Mouse (Mus musculus): ENCODE measurements at regions not wholly inside any gene's neighbourhood (a gene's known extent, or its start where the extent isn't known, plus 50 kb on each side); places are given as distances from the start of the nearest gene placed in this dataset.

DNA sequence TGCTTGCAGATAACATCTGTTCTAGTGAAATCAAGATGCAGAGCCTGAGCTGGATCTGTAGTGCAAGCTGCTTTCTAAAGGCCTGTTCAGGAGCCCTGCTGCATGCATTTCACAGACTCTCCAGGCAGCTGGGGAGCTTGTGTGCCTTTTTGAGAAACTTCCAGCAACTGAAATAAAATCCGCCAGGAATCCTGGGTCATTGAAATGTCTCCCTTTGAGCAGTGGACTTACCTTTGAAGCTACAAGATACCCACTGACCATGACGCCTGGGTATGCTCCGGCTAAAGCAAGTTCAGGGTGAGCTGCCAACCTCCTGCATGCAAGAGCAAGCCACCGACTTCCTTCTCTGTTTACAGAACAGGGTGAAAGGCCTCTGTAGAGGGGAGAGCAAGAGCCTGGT lies 278.7 kb downstream of the Cenpw start:
- Histone ChIP-seq H3K4me1 (ENCODE audit: control insufficient read depth, insufficient read depth, low read length) (no peaks in the 10 kb centered on the region), H3K4me3 (replicated peaks; ENCODE audit: extremely low read depth, low read depth, low read length) (no peak overlapping the region)
- no peak for DNase-seq
- TF ChIP-seq POLR2A (IDR thresholded peaks at IDR 0.05; ENCODE audit: borderline replicate concordance, extremely low read depth, low read depth, low read length) (no peak), CTCF (IDR thresholded peaks at IDR 0.05; ENCODE audit: insufficient read depth, low read length) (no peak)
- WGBS, result 30% methylated on average over 4 of the region's 4 CpGs

- no peak for DNase-seq
- TF ChIP-seq POLR2A (IDR thresholded peaks at IDR 0.05; ENCODE audit: borderline replicate concordance, extremely low read depth, low read depth, low read length) (no peak), CTCF (IDR thresholded peaks at IDR 0.05; ENCODE audit: insufficient read depth, low read length) (no peak)
- H3K4me3 ChIP-seq (replicated peaks; ENCODE audit: extremely low read depth, low read depth, low read length), result no peak overlapping the region
- 50% methylated on average over 1 of the region's 1 CpGs for WGBS
- no peaks in the 10 kb centered on the region for H3K4me1 ChIP-seq (ENCODE audit: control insufficient read depth, insufficient read depth, low read length)
Observed at GRCm38 (mm10) chr10:29897780-29898363, 302.5 kb downstream of the Cenpw start.

DNA sequence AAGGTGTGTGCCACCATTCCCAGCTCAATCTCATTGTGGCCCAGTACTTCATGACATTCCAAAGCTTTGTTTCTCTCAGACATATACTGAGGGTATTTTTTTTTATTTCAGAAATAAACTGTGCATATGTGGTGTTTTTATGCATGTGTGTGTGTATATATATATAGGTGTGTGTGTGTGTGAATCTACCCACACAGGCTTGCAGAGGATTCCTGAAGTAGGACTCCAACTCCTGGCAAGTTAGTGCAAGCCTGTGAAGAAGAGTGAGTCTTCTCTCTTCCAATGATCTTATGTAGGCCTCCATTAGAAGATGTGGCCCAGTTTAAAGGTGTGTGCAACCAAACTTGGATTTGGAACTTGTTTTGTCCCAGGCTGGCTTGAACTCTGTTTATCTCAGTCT lies 328.9 kb upstream of the Rspo3 start:
- no peak for DNase-seq
- TF ChIP-seq CTCF (IDR thresholded peaks at IDR 0.05; ENCODE audit: insufficient read depth, low read length) (no peak), POLR2A (IDR thresholded peaks at IDR 0.05; ENCODE audit: borderline replicate concordance, extremely low read depth, low read depth, low read length) (no peak)
- no peak overlapping the region for H3K4me3 ChIP-seq (replicated peaks; ENCODE audit: extremely low read depth, low read depth, low read length)
- no peaks in the 10 kb centered on the region for H3K4me1 ChIP-seq (ENCODE audit: control insufficient read depth, insufficient read depth, low read length)

DNA sequence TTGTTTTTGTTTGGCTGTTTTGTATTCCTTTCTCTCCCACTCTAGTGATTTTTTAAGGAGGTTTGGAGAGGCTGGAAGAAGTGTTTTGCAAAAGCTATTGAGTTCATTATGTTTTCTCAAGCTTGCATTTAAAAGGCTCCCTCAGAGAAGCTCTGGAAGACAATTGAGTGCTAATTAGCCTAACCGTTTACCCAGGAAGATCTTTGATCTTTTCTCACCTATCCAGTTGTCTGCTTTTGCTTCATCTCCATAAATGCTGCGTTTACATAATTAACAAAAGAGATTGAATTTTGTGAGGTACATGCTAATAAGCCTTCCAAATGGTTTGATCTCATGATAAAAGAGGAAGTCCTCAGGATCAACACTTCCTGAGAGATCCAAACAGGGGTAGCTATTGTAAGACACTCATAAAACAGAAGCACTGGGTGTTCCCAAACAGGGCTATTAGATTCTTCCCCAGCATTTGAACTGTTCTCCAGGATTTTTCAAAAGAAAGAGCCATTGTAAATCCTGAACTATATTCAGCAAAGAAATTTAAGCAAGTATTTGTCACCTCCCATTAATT lies 320.2 kb upstream of the Rspo3 start:
- no peak overlapping the region for H3K4me3 ChIP-seq (replicated peaks; ENCODE audit: extremely low read depth, low read depth, low read length)
- no peak for DNase-seq
- TF ChIP-seq POLR2A (IDR thresholded peaks at IDR 0.05; ENCODE audit: borderline replicate concordance, extremely low read depth, low read depth, low read length) (no peak), CTCF (IDR thresholded peaks at IDR 0.05; ENCODE audit: insufficient read depth, low read length) (no peak)
- WGBS, result 10% methylated on average over 2 of the region's 2 CpGs
- H3K4me1 ChIP-seq (ENCODE audit: control insufficient read depth, insufficient read depth, low read length), result no peaks in the 10 kb centered on the region

DNA sequence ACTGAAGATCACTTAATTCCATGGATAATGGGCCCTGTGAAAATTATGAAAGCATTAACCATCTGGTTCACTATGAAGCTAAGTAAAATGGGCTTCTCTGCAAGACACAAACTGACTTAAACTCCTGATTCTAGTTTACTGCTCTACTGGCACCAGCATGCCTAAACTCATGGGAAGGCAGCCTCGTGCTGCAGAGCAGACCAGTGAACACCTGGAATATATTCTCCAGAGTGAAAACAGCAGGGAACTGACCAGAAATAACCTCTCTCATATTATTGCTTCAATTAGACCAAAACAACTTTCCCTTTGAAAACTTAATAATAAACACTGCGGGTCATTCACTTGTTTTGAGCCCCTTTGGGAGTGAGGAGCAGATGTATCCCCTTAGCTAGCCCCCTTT lies 316.8 kb upstream of the Rspo3 start:
- no peak for DNase-seq
- no peak overlapping the region for H3K4me3 ChIP-seq (replicated peaks; ENCODE audit: extremely low read depth, low read depth, low read length)
- no peaks in the 10 kb centered on the region for H3K4me1 ChIP-seq (ENCODE audit: control insufficient read depth, insufficient read depth, low read length)
- no peak for TF ChIP-seq CTCF (IDR thresholded peaks at IDR 0.05; ENCODE audit: insufficient read depth, low read length)
- TF ChIP-seq POLR2A (IDR thresholded peaks at IDR 0.05; ENCODE audit: borderline replicate concordance, extremely low read depth, low read depth, low read length), result no peak
- 63% methylated on average over 2 of the region's 2 CpGs for WGBS

DNA sequence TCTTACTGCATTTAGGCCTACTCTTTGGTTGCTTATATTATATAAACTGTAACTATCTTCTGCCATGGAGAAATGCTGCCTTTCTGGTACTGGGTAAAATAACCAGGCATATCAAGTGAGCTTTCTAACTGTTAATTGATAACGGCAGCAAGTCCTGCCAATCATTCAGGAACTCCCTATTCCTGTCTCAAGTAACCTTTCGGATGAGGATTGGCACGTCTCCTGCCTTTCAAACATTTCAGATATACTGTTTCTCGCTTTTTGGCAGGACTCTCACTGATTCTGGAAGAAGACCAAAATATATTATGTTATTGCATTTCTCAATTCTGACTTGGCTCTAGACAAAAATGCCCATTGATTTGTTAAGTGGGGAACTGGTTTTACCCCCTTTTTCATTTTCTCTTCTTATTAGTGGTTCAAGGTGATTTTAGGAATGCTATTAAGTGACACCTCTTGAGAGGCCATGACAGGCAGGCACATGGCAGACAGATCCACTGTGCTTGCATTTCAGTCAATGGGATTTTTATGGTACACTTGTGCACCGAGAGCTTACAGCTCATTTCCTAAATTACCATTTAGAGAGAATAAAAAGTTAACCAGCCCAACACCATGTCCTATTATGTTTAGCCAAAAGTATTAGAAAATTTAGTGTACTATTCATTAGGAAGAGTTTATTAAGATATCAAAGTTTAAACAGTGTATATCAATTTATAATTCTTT lies 289.4 kb upstream of the Rspo3 start:
- TF ChIP-seq CTCF (IDR thresholded peaks at IDR 0.05; ENCODE audit: insufficient read depth, low read length) (no peak), POLR2A (IDR thresholded peaks at IDR 0.05; ENCODE audit: borderline replicate concordance, extremely low read depth, low read depth, low read length) (no peak)
- no peak overlapping the region for H3K4me3 ChIP-seq (replicated peaks; ENCODE audit: extremely low read depth, low read depth, low read length)
- DNase-seq, result no peak
- 67% methylated on average over 5 of the region's 5 CpGs for WGBS
- no peaks in the 10 kb centered on the region for H3K4me1 ChIP-seq (ENCODE audit: control insufficient read depth, insufficient read depth, low read length)

DNA sequence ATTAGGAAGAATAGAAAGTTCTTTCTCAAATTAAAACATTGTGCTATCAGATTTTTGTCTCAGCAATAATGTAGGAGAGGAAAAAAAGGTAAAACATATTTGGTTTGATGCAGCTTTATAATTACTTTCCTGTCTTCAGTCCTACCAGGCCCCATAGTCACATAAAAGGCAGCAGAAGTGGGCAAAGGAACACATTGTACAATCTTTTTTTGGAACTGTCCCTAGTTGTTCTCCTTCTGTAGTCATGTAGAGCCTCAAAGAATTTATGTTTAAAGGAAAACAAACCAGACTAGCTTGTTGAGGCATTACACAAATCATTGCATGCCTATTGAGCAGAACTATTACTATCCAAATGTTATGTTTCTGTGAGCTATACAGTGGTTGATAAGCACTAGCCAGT lies 288.7 kb upstream of the Rspo3 start:
- no peaks in the 10 kb centered on the region for H3K4me1 ChIP-seq (ENCODE audit: control insufficient read depth, insufficient read depth, low read length)
- DNase-seq, result no peak
- H3K4me3 ChIP-seq (replicated peaks; ENCODE audit: extremely low read depth, low read depth, low read length), result no peak overlapping the region
- TF ChIP-seq CTCF (IDR thresholded peaks at IDR 0.05; ENCODE audit: insufficient read depth, low read length) (no peak), POLR2A (IDR thresholded peaks at IDR 0.05; ENCODE audit: borderline replicate concordance, extremely low read depth, low read depth, low read length) (no peak)

GRCm38 (mm10) chr10:29823177-29823576 lies 287.5 kb upstream of the Rspo3 start:
- WGBS, result 66% methylated on average over 2 of the region's 2 CpGs
- no peak for DNase-seq
- TF ChIP-seq CTCF (IDR thresholded peaks at IDR 0.05; ENCODE audit: insufficient read depth, low read length) (no peak), POLR2A (IDR thresholded peaks at IDR 0.05; ENCODE audit: borderline replicate concordance, extremely low read depth, low read depth, low read length) (no peak)

GRCm38 (mm10) chr10:29803915-29804545 lies 268.4 kb upstream of the Rspo3 start:
- H3K4me3 ChIP-seq (replicated peaks; ENCODE audit: extremely low read depth, low read depth, low read length), result no peak overlapping the region
- 41% methylated on average over 6 of the region's 6 CpGs for WGBS
- no peak for DNase-seq
- TF ChIP-seq CTCF (IDR thresholded peaks at IDR 0.05; ENCODE audit: insufficient read depth, low read length) (peak; percentile 42), POLR2A (IDR thresholded peaks at IDR 0.05; ENCODE audit: borderline replicate concordance, extremely low read depth, low read depth, low read length) (no peak)
- H3K4me1 ChIP-seq (ENCODE audit: control insufficient read depth, insufficient read depth, low read length), result no peaks in the 10 kb centered on the region; the same call in 1 of the 2 replicates

More at GRCm38 (mm10) chr10:29823177-29823576, 287.5 kb upstream of the Rspo3 start:
- no peaks in the 10 kb centered on the region for H3K4me1 ChIP-seq (ENCODE audit: control insufficient read depth, insufficient read depth, low read length)
- no peak overlapping the region for H3K4me3 ChIP-seq (replicated peaks; ENCODE audit: extremely low read depth, low read depth, low read length)
